Mouse (Mus musculus) lung, embryonic 14.5 days (tissue): ENCODE data around the gene Krt23. TPM values are rescaled to one million over a fixed set of nuclear protein-coding genes. Genes with fewer than 3 reads are reported as not detected.
A peak's percentile ranks its signal among the peaks of the same experiment; 100 is the strongest.

Experiments
- ATAC-seq: fragments of 200-750 bp; cut with Nextera tagmentation; 2 replicates; pipeline ENCODE4 v1.8.0; 2017; ENCODE audit warnings: mild to moderate bottlenecking, moderate TSS enrichment, moderate library complexity; ENCODE audit not compliant: insufficient read depth
- DNase-seq: peaks from one replicate; pipeline ENCODE4 v3.0.0-alpha.2; 2015
- H3K27ac ChIP-seq: fragments of 300-500 bp; sonication (generic); 2 replicates; pipeline ENCODE4 v1.5.1; 2014; ENCODE audit warnings: low read depth, mild to moderate bottlenecking, moderate library complexity
- H3K27me3 ChIP-seq: fragments of 300-500 bp; sonication (generic); 2 replicates; pipeline ENCODE4 v1.6.1; 2014; ENCODE audit warnings: low read length, control low read depth; ENCODE audit not compliant: insufficient read depth
- H3K36me3 ChIP-seq: fragments of 300-500 bp; sonication (generic); 2 replicates; pipeline ENCODE4 v1.6.1; 2014; ENCODE audit warnings: control low read depth; ENCODE audit not compliant: insufficient read depth
- H3K4me1 ChIP-seq: fragments of 300-500 bp; sonication (generic); 2 replicates; pipeline ENCODE4 v1.6.1; 2014; ENCODE audit warnings: antibody characterized with exemption, control low read depth; ENCODE audit not compliant: insufficient read depth
- H3K4me2 ChIP-seq: fragments of 300-500 bp; sonication (generic); 2 replicates; pipeline ENCODE4 v1.6.1; 2014; ENCODE audit warnings: mild to moderate bottlenecking
- H3K4me3 ChIP-seq: fragments of 300-500 bp; sonication (generic); 2 replicates; pipeline ENCODE4 v1.5.1; 2014; ENCODE audit warnings: low read depth, low read length
- H3K9ac ChIP-seq: fragments of 300-500 bp; sonication (generic); 2 replicates; pipeline ENCODE4 v1.6.1; 2014
- H3K9me3 ChIP-seq: fragments of 300-500 bp; sonication (generic); 2 replicates; pipeline ENCODE4 v1.6.1; 2016; ENCODE audit warnings: low read depth, low read length, control low read depth
- CTCF ChIP-seq: IDR thresholded peaks from 2 replicates; pipeline ENCODE4 v1.5.1; 2016; ENCODE audit warnings: antibody characterized with exemption, low read depth
- WGBS: fragments of 180-500 bp; shearing (Covaris S2); extraction: QIAGEN DNeasy Blood & Tissue Kit; methylation state at CpG from one replicate; pipeline ENCODE4 v1.1.7; 2014; 5-methylcytosine and 5-hydroxymethylcytosine counted together
- polyA plus RNA-seq: library from polyadenylated mRNA; unstranded; fragments of >200 nt; fragmentation: Nextera tagmentation; extraction: Ambion mirVana; gene quantifications from 2 replicates; pipeline ENCODE4 v1.2.1, GENCODE M21; 2014

Krt23 gene
- polyA plus RNA-seq, 1 experiment from 2014 or later: 4.4 TPM

DNA sequence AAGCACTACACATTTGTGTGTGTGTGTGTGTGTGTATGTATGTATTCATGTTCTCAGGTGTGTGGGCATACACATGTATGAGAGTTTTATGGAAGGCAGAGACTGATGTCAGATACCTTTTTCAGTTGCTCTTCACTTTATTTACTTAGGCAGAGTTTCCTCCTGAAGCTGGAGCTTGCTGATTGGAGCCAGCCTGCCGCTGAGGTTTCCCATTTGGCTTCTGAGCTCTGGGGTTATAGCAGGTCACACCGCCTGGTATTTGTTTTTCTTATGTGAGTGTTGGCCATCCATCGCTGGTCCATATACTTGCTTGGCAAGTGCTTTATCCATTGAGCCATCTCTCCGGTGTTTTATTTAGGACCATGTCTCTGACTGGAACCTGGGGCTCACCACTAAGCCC, 23.7 kb downstream of the Krt23 start:
- ATAC-seq (no peak), DNase-seq (no peak)
- no peaks in the 10 kb centered on the region for H3K9me3 ChIP-seq
- no peak overlapping the region for H3K4me2 ChIP-seq
- H3K27me3 ChIP-seq: no peaks in the 10 kb centered on the region
- peak overlapping the region; percentile 54 for H3K27ac ChIP-seq
- 26% methylated on average over 4 of the region's 4 CpGs for WGBS
- peaks cover 10% of the 10 kb centered on the region; the same call in 1 of the 2 replicates for H3K4me1 ChIP-seq
- no peaks in the 10 kb centered on the region for H3K36me3 ChIP-seq
- no peak for TF ChIP-seq CTCF
- no peak overlapping the region for H3K4me3 ChIP-seq
- H3K9ac ChIP-seq: no peak overlapping the region

DNA sequence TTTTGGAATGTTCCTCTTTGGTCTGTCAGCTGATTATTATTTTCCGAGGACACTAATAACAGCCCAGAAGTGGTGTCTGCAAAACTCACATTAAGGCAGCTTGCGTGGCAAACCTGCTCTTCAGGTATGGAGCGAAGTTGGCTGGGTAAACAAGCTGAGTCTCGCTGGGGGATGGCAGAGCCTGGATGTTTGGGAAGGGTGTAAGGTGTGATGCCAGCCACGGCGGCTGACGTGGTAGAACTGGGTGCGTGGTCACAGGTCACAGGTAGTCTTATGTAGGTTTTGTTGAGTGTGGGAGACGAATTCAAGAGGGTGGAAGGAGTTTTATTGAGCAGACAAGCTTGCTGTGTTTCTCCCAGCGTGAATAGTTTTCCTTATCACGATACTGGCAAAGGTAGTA, 24.4 kb downstream of the Krt23 start:
- H3K36me3 ChIP-seq: no peaks in the 10 kb centered on the region
- H3K4me2 ChIP-seq: no peak overlapping the region
- H3K27me3 ChIP-seq: no peaks in the 10 kb centered on the region
- no peak overlapping the region for H3K9ac ChIP-seq
- DNase-seq (peak; percentile 36), ATAC-seq (0 out of 2 replicates have a peak, but pooled peaks have one; percentile 32)
- H3K4me3 ChIP-seq: no peak overlapping the region
- H3K27ac ChIP-seq: peak overlapping the region; percentile 54
- 55% methylated on average over 11 of the region's 11 CpGs for WGBS
- H3K9me3 ChIP-seq: no peaks in the 10 kb centered on the region
- peaks cover 10% of the 10 kb centered on the region; the same call in 1 of the 2 replicates for H3K4me1 ChIP-seq
- TF ChIP-seq CTCF: no peak

DNA sequence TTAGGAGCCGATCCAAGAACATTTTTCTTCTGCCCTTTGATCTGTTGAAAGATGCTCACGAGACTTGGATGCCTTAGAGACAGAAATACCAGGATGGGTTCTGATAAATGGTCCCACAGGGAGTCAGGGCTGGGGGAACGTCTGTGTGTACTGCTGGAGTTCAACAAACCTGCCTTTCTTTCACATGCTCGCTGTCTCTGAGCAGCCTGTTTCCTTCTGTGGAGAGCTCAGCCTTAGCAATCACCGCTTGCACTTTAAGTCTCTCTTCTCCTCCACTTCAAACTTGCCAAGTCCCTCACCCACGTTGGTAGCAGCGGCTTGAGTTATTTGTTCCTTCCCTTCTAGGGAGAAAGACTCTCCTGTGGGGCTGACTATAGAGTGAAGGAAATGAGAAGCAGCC, 26.6 kb downstream of the Krt23 start:
- peaks cover 10% of the 10 kb centered on the region; the same call in 1 of the 2 replicates for H3K4me1 ChIP-seq
- no peak overlapping the region for H3K4me2 ChIP-seq
- no peaks in the 10 kb centered on the region for H3K9me3 ChIP-seq
- ATAC-seq (no peak), DNase-seq (peak; percentile 56)
- no peak overlapping the region for H3K9ac ChIP-seq
- no peaks in the 10 kb centered on the region for H3K27me3 ChIP-seq
- H3K27ac ChIP-seq: peak overlapping the region; percentile 70
- no peaks in the 10 kb centered on the region for H3K36me3 ChIP-seq
- no peak overlapping the region for H3K4me3 ChIP-seq
- WGBS: 3% methylated on average over 7 of the region's 7 CpGs
- TF ChIP-seq CTCF: no peak

DNA sequence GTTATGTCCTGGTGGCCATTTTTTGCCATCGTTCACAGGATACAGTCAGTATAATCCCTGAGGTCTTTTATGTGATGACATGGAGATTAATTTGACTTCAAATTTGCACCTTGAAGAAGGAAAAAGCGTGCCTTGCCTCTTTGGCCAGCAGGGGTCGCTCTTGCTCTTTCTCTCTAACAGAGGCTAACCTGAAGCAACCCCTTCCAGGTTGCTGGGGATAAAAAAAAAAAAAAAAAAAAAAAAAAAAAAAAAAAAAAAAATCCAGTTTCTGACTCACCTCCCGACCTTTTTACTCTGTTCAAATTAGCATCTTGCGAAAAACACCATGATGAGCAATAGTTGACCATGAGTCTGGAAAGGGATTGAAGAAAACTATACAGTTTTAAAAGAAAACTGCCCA, 28.1 kb downstream of the Krt23 start:
- Histone ChIP-seq H3K27me3 (no peaks in the 10 kb centered on the region), H3K9me3 (no peaks in the 10 kb centered on the region), H3K4me3 (no peak overlapping the region), H3K9ac (no peak overlapping the region), H3K4me1 (peaks cover 10% of the 10 kb centered on the region; the same call in 1 of the 2 replicates), H3K4me2 (no peak overlapping the region), H3K27ac (no peak overlapping the region), H3K36me3 (no peaks in the 10 kb centered on the region)
- 0 out of 2 replicates have a peak, but pooled peaks have one; percentile 10 for ATAC-seq
- WGBS: 3% methylated on average over 5 of the region's 5 CpGs
- peak; percentile 92 for DNase-seq
- peak; percentile 83 for TF ChIP-seq CTCF

DNA sequence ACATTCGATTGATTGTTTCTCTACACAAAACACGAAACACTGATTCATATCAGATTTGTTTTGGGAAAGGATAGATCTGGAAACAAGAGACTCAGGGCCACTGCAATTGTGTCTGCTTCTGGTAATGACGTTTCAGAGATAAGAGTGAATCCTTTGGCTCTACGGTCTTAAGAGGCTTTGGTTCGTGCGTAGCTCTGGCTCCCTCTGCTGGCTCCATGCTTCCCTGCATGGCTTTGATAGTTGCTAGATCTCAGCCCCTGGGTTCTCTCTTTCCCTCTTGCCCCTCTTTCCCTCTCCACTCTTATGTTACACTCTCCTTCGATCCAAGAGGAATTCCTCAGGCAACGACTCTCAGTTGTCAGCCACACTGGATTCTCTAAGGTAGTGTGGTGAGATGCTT, 29.8 kb downstream of the Krt23 start:
- no peak overlapping the region for H3K4me2 ChIP-seq
- no peaks in the 10 kb centered on the region for H3K27me3 ChIP-seq
- H3K9me3 ChIP-seq: no peaks in the 10 kb centered on the region
- peak; percentile 93 for TF ChIP-seq CTCF
- H3K9ac ChIP-seq: no peak overlapping the region
- H3K4me3 ChIP-seq: no peak overlapping the region
- no peak overlapping the region for H3K27ac ChIP-seq
- H3K36me3 ChIP-seq: no peaks in the 10 kb centered on the region
- ATAC-seq (no peak), DNase-seq (peak; percentile 90)
- H3K4me1 ChIP-seq: peaks cover 10% of the 10 kb centered on the region; the same call in 1 of the 2 replicates
- WGBS: 12% methylated on average over 8 of the region's 8 CpGs

DNA sequence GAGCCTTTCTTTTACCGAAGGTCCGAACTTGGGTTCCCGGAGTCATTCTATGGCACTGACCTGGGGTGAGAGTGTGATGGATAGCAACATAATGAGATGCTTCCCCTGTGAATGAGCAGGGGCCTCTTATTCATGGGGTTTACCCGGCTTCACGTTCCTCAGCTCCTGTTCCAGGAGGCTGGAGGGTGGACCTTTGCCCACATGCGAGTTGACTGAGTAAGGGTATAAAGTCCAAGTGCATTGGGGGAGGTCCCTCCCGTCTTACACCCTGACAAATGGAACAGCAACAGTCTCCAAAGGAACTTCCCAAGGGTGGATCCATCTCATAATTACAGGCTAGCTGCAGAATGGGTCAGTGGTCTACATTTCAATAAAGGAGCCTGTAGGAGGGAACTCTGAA, 31.2 kb downstream of the Krt23 start:
- Histone ChIP-seq H3K27ac (no peak overlapping the region), H3K9ac (no peak overlapping the region), H3K4me3 (no peak overlapping the region), H3K4me2 (no peak overlapping the region), H3K27me3 (no peaks in the 10 kb centered on the region), H3K4me1 (peaks cover 8% of the 10 kb centered on the region; the same call in 1 of the 2 replicates), H3K36me3 (no peaks in the 10 kb centered on the region), H3K9me3 (no peaks in the 10 kb centered on the region)
- WGBS: 60% methylated on average over 7 of the region's 7 CpGs
- no peak for TF ChIP-seq CTCF
- DNase-seq (no peak), ATAC-seq (no peak)

DNA sequence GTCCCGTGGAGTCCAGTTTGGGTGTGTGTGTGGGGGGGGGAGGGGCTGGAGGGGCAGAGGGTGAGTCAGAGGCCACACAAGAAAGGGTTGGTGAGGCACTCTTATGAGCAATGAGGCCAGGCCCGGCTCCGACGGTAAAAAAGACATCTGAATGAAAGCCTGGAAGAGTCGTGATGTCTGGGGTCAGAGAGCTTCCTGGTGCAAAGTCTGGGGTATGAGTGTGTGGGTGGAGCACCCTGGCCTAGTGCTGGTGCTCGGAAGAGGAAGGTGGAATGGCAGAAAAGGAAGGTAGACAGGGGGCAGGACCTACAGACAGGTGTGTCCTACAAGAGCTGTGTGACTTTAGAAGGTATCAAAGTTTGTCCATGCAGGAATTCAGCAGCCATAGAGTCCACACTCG, 34.0 kb downstream of the Krt23 start:
- DNase-seq (no peak), ATAC-seq (no peak)
- Histone ChIP-seq H3K27me3 (no peaks in the 10 kb centered on the region), H3K9me3 (no peaks in the 10 kb centered on the region), H3K9ac (no peak overlapping the region), H3K36me3 (no peaks in the 10 kb centered on the region), H3K4me3 (no peak overlapping the region), H3K27ac (no peak overlapping the region), H3K4me2 (no peak overlapping the region), H3K4me1 (no peaks in the 10 kb centered on the region)
- no peak for TF ChIP-seq CTCF
- WGBS: 34% methylated on average over 7 of the region's 7 CpGs

DNA sequence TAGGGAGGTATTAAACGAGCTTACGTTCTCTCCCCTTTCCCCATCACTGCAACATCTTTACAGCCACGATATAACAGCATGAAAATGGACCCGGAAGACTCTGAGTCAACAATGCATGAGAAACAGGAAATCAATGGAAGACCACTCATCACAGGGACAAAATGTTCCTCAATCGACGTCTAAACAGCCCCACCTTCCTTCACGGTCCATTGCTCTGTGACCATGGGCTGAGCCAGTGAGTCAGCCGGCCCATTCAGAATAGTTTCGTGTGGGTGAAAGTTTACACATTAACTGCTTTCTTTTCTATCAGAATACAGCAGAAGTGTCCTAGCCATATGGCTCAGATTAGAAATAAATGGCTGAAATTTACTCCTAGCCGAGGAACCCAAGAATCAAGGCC, 38.2 kb downstream of the Krt23 start:
- DNase-seq: no peak
- H3K4me3 ChIP-seq: no peak overlapping the region
- no peak overlapping the region for H3K4me2 ChIP-seq
- no peak for TF ChIP-seq CTCF
- no peak overlapping the region for H3K9ac ChIP-seq
- no peak overlapping the region for H3K27ac ChIP-seq
- no peaks in the 10 kb centered on the region for H3K9me3 ChIP-seq
- ATAC-seq: no peak
- H3K27me3 ChIP-seq: no peaks in the 10 kb centered on the region
- H3K36me3 ChIP-seq: no peaks in the 10 kb centered on the region
- no peaks in the 10 kb centered on the region for H3K4me1 ChIP-seq
- WGBS: 80% methylated on average over 10 of the region's 10 CpGs
